Mouse (Mus musculus) kidney, postnatal 36 days (tissue): ENCODE results near the gene Klhl32.
A peak's percentile ranks its signal among the peaks of the same experiment; 100 is the strongest.

Experiments used
- DNase-seq, 2 experiments: peaks; one replicate each; pipeline ENCODE4 v3.0.0; 2021 to 2022; ENCODE audit warnings: mixed read lengths in 2 of 2

Klhl32 gene

GRCm38 (mm10) chr4:24627871-24628270 is 223.1 kb downstream of the Klhl32 start:
- DNase-seq, result no peak

GRCm38 (mm10) chr4:24626686-24627085 is 224.2 kb downstream of the Klhl32 start:
- DNase-seq, result no peak

- peak in 1 of 2 experiments; percentile 5 for DNase-seq
These were observed 224.9 kb downstream of the Klhl32 start for GRCm38 (mm10) chr4:24625951-24626584.

GRCm38 (mm10) chr4:24621422-24622187 is 229.3 kb downstream of the Klhl32 start:
- no peak for DNase-seq

GRCm38 (mm10) chr4:24620440-24620839 is 230.5 kb downstream of the Klhl32 start:
- DNase-seq, result peak; percentile 29 to 73

- DNase-seq, result no peak
These were observed 230.9 kb downstream of the Klhl32 start for GRCm38 (mm10) chr4:24620005-24620404.

GRCm38 (mm10) chr4:24609564-24609963 is 241.4 kb downstream of the Klhl32 start:
- DNase-seq, result no peak

- DNase-seq, result no peak
These were observed 241.8 kb downstream of the Klhl32 start for GRCm38 (mm10) chr4:24609085-24609484.

- DNase-seq, result no peak
These were observed 249.2 kb downstream of the Klhl32 start for GRCm38 (mm10) chr4:24601711-24602110.

- DNase-seq, result peak; percentile 12 to 17
These were observed 252.3 kb downstream of the Klhl32 start for GRCm38 (mm10) chr4:24598637-24599036.

GRCm38 (mm10) chr4:24596942-24597611 is 253.8 kb downstream of the Klhl32 start:
- DNase-seq, result no peak

- DNase-seq, result no peak
These were observed 256.1 kb downstream of the Klhl32 start for GRCm38 (mm10) chr4:24594824-24595223.

- no peak for DNase-seq
These were observed 266.9 kb downstream of the Klhl32 start for GRCm38 (mm10) chr4:24583997-24584396.

GRCm38 (mm10) chr4:24582295-24582694 is 268.6 kb downstream of the Klhl32 start:
- no peak for DNase-seq

GRCm38 (mm10) chr4:24577594-24577993 is 273.3 kb downstream of the Klhl32 start:
- DNase-seq, result no peak

- peak; percentile 62 to 91 for DNase-seq
These were observed 276.6 kb downstream of the Klhl32 start for GRCm38 (mm10) chr4:24574276-24574675.

GRCm38 (mm10) chr4:24568989-24569556 is 281.9 kb downstream of the Klhl32 start:
- no peak for DNase-seq

GRCm38 (mm10) chr4:24568026-24568425 is 282.9 kb downstream of the Klhl32 start:
- no peak for DNase-seq
